Mouse (Mus musculus): Measurements from ENCODE around the gene Bfsp1.

- TF ChIP-seq CTCF (IDR thresholded peaks at IDR 0.05; ENCODE audit: insufficient read depth, low read length) (no peak), POLR2A (IDR thresholded peaks at IDR 0.05; ENCODE audit: borderline replicate concordance, extremely low read depth, low read depth, low read length) (no peak)
These were observed 1.6 kb upstream of the Bfsp1 start for GRCm38 (mm10) chr2:143864600-143864999.

Data from lung, adult 2 months (tissue).